Mouse (Mus musculus): ENCODE measurements around the gene Rnf213.

DNA sequence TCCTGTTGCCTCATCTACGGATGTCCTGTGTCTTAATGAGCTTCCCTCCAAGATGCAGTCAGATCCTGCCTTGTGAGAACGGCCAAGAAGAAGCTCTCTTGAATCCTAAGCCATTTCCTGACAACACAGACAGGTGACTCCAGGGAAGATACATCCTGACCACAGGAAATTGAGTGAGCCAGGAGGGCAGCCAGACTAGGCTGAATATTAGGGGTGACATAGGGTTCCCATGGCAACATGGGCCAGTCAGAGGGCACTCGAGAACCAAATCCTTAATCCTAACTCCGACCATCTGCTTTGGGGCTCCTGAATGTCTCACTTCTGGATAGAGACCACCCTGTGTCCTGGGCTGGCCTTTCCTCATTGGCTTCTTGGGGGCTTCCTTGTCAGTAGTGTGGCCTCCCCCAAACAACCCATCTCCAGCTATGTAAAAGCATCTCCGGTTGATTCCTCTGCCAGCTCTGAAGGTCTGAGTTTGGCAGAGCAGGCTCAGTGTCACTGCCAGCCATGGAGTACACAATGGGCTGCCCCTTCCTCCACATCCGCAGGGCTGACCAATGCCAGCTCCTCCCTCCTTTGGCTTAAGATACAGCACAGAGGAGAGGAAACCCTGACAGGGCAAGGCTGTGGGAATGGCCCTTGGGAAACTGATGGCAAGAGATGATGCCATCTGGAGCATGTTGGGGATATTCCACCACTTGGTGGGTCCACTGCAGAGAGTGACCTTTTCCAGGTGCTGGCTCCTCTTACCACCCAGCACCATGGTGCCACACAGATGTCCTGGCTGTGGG lies 129.2 kb downstream of the Rnf213 start:
- TF ChIP-seq CTCF (IDR thresholded peaks at IDR 0.05; ENCODE audit: control insufficient read depth, insufficient read depth, low read length) = no peak
- no peak for TF ChIP-seq POLR2A (IDR thresholded peaks at IDR 0.05; ENCODE audit: borderline replicate concordance, control insufficient read depth, low read depth, low read length)

Data from bone marrow, adult 2 months (tissue).